Mouse (Mus musculus) ovary, postnatal 10 days (tissue): ENCODE measurements around the gene Mterf4.
"Not testable (repeated sequence)": the region's sequence is repeated elsewhere in the genome, so short reads cannot be mapped to it uniquely, and the experiment has no call there.

Source experiments
- DNase-seq: peaks from one replicate; pipeline ENCODE4 v3.0.0; 2022; ENCODE audit warnings: low spot score

Mterf4 gene

DNA sequence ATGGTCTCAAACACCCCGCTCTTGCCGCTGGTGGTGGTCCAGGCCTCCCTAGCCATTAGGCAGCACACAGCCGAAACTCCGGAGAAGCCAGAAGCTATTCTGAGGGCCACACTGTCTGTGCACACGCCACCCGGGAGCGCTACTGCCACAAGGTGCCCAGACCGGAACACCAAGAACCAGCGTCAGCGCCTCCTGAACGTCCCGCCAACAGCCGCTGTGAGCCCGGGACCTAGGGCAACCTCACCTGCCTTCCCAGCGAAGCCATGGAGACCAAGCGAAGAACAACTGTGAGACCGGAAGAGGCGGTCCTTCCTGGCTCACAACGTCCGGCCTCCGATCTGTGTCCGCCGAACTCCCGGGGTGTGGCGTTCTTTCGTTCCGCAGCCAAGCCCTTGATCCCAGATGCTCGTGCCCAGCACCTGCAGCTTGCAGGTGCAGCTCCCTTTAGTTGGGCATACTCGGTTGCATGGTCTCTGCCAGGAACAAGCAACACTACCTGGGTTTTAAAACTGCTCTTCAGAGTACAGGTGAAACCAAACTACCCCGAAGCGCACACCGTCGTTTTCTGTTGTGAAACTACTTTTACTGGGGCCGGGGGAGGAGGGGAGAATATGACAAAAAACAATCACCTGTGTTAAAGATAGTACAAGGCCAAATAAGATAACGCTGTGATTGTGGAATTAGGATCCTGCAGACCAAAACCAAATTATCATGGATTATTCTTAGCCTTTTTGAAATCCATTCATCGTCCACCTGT is at the start of gene Mterf4:
Mterf4 (minus strand) TSS at position 335 of the 757 bp plus-strand sequence.
- DNase-seq = peak; percentile 49

GRCm38 (mm10) chr1:93352724-93353123 is 47.0 kb upstream of the Mterf4 start:
- no peak for DNase-seq

- DNase-seq = no peak
Observed at GRCm38 (mm10) chr1:93349701-93350100, 44.0 kb upstream of the Mterf4 start.

- DNase-seq = no peak
Observed at GRCm38 (mm10) chr1:93347176-93347575, 41.5 kb upstream of the Mterf4 start.

DNA sequence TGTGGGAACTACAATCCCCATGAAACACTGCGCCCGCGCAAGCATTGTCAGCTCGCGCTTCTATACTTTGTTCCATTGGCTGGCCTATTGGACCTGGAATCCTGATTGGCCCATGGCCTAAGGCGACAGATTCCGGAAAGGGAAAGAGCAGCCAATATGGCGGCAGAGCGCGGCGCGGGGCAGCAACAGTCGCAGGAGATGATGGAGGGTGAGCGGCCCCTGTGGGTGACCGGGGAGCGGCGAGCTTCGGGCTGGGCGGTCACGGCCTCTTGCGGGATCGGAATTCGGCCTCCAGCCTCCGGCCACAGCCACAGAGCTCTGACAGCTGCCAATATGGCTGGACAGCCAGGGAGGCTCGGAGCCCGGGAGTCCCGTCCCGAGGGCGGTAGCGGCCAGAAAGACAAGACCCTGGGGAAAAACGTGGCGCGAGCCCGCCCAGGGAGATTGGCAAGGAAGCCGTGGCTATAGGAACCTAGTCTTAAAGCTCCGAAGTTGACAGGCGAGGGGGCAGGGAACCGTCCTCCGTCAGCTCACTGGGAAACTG is 37.9 kb upstream of the Mterf4 start:
- DNase-seq = peak; percentile 79

DNA sequence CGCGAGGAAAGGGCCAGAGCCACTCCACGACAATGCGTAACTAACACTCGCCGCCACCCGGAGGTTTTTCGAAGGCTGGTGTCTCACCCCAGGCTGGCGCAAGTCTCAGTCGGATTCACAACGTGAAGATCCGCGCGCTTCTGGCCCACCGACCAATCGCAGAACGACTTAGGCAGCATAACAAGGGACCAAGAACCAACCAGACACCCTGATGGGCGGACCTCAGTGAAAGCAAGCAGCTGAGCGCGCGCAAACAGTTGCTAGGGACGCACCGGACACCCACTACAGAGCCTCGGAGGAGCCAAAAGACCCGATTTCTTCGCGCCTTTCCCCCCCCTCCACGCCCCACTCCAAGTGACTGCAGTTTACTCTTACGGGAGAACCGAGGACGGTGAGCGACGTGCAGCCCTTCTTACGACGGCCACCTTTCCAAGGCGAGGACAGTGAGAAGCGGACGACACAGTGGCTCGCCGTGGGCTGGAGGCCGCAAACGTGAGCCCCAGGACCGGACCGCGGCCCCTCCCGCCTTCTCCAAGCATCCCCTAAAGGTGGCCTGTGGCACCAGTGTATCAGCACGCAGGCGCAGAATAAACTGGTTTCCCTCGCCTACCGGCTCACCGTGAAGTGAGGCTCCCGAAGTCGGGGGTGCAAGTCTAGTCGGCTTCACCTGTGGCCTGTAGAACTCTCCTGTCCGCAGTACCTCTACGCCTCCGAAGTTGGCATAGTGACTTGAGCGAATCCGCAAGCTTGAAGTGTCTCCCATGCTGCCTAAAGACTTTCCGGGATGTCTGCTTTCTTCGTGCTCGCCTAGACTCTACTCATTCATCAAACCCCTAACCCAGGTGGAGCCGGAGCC is 37.2 kb upstream of the Mterf4 start, which contains the start of the genes Ppp1r7 and Pask:
Ppp1r7 (plus strand) TSS at position 207 of the 856 bp plus-strand sequence.
Pask (minus strand) TSS at position 835 of the 856 bp plus-strand sequence.
- DNase-seq = peak; percentile 77

GRCm38 (mm10) chr1:93334621-93335020 is 28.9 kb upstream of the Mterf4 start:
- DNase-seq = no peak

GRCm38 (mm10) chr1:93326446-93326845 is 20.7 kb upstream of the Mterf4 start:
- no peak for DNase-seq

DNA sequence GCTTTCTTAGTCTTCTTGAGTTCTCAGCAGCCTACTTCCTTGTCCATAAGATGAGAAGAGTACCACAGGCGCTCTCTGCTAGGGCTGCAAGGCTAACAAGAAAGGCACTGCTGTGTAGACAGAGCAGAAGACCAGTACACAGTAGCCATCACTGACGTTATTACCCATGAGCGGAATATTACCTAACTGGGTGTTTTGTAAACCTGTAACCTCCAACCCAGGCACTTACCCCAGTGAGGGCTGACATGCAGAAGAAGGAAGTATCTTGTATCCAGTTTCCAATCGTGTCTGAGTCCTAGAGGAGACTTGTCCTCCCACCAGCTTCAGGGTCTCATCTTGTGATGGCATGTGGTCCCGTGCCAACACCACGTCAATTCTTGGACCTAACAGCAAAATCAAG is 18.3 kb upstream of the Mterf4 start:
- DNase-seq = no peak

DNA sequence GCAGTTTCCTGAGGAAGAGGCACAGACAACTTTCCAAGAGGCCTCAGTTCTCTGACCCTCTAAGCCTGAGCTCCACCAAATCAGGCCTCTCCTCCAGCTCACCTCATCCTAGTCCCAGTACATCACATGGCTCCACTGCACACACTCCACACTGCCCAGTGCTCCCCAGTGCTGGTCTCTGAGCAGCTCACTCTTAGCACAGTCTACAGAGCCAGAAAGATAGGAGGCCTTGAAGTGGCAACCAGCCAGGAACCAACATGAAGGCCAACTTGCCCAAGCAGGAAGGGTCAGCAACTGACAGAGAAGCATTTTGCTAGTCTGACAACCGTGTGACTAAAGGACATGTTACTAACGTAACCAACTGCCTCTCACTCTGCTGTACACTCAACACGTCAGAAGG is 5.1 kb downstream of the Mterf4 start:
- DNase-seq = no peak

GRCm38 (mm10) chr1:93299791-93300190 is 5.9 kb downstream of the Mterf4 start:
- no peak for DNase-seq

- DNase-seq = not testable (repeated sequence)
Observed at GRCm38 (mm10) chr1:93294491-93294890, 11.2 kb downstream of the Mterf4 start.

GRCm38 (mm10) chr1:93292006-93292405 is 13.7 kb downstream of the Mterf4 start:
- DNase-seq = no peak

- no peak for DNase-seq
Observed at GRCm38 (mm10) chr1:93291591-93291990, 14.1 kb downstream of the Mterf4 start.

- no peak for DNase-seq
Observed at GRCm38 (mm10) chr1:93290956-93291355, 14.8 kb downstream of the Mterf4 start.

- DNase-seq = no peak
Observed at GRCm38 (mm10) chr1:93289678-93290214, 16.0 kb downstream of the Mterf4 start.

DNA sequence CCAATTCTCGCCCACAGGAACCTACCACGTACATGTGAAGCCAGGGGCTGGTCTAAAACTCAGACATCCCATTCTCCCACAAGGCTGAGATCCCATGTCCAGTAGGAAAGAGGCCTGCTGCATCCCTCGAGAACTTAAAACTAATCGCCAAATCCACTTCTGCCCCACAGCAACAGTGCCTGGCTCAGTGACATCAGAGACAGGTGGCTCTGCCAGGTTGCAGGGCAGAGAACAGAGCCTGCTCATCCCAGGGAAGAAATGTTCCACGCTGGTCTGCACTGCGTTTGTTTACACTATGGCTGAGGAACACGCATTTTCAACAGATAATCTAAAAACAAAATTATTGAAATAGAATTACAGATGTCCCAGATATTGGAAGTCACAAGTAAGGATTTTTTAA is 28.7 kb downstream of the Mterf4 start:
- DNase-seq = no peak

- no peak for DNase-seq
Observed at GRCm38 (mm10) chr1:93275561-93275960, 30.2 kb downstream of the Mterf4 start.

- DNase-seq = no peak
Observed at GRCm38 (mm10) chr1:93272409-93272821, 33.3 kb downstream of the Mterf4 start.

GRCm38 (mm10) chr1:93271751-93272150 is 34.0 kb downstream of the Mterf4 start:
- no peak for DNase-seq

- DNase-seq = no peak
Observed at GRCm38 (mm10) chr1:93270516-93271240, 35.0 kb downstream of the Mterf4 start.

DNA sequence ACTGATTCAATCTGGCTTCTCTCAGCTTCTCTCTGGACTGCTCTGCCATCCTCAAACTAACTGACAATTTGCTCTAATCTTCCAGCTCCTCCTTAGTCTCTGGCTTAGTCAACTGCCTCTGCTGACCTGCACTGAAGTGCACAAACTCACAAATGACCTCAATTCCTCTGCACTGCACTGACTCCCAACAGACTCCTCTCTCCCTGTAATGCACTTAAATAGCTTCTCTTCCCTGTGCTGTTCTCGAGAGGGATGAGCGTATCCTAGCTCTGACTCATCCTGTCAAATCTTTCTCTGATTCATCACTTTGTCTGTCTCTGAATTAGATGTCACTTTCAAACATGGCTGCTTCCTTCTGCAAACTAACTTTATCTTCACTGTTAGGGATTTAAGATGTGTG is 37.5 kb downstream of the Mterf4 start:
- no peak for DNase-seq
